Mouse (Mus musculus): Measurements from ENCODE around the gene Enkd1. TPM values are rescaled to one million over a fixed set of nuclear protein-coding genes. Genes with fewer than 3 reads are reported as not detected.

Gene Enkd1
- polyA plus RNA-seq, 1 experiment from 2014 or later, result 28.7 TPM

DNA sequence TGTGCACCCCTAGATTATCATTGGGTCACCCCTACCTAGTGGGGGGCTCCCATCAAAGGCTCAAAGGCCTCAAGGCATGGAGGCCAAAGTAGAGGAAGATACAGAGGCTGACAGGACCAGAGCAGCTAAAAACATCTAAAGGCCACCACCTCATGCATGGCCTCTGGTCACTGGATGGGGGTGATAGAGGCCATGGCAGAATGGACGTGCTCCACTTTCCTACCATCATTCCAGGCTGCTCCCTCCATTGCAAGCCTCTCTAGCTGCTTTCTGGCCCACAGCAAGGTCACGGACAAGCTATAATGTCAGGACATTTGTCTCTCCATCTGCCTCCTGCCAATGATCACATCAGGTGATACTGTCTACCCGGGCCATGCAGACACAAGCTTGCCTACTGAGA, 4.3 kb upstream of the Enkd1 start:
- Histone ChIP-seq H3K4me3 (ENCODE audit: low read depth, low read length) (no peak overlapping the region), H3K27ac (ENCODE audit: low read depth) (no peak overlapping the region), H3K27me3 (ENCODE audit: insufficient read depth, low read length) (no peaks in the 10 kb centered on the region), H3K9me3 (ENCODE audit: low read depth, low read length) (no peaks in the 10 kb centered on the region), H3K4me2 (no peak overlapping the region), H3K4me1 (ENCODE audit: insufficient read depth) (peaks cover 1% of the 10 kb centered on the region; the same call in 1 of the 2 replicates), H3K9ac (no peak overlapping the region), H3K36me3 (ENCODE audit: insufficient read depth) (peaks cover 11% of the 10 kb centered on the region)
- ATAC-seq (ENCODE audit: insufficient read depth) (no peak), DNase-seq (no peak)
- no peak for TF ChIP-seq CTCF (IDR thresholded peaks at IDR 0.05; ENCODE audit: low read depth)
- WGBS, result 76% methylated on average over 3 of the region's 3 CpGs

DNA sequence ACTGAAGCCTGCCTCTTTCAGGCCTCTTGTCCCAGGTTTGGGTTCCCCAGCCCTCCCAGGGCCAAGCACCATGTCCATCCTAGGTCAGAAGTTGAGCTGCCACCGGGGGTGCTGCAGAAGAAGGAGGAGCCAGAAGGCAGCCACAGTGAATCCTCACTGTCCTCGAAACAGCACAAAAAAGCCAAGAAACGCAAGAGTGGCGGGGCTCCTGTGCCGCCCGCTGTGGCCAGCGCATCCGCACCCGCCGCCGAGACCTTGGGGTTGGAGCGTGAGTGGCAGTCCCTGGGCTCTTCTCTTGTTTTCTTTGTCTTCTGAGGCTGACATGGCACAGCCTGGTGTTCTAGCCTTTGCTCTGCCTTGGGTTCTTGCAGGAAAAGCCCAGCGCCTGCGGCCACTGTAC, 1.3 kb upstream of the Enkd1 start:
- Histone ChIP-seq H3K27me3 (ENCODE audit: insufficient read depth, low read length) (no peaks in the 10 kb centered on the region), H3K4me1 (ENCODE audit: insufficient read depth) (peaks cover 4% of the 10 kb centered on the region; the same call in 1 of the 2 replicates), H3K27ac (ENCODE audit: low read depth) (no peak overlapping the region), H3K4me2 (no peak overlapping the region), H3K9ac (no peak overlapping the region), H3K9me3 (ENCODE audit: low read depth, low read length) (no peaks in the 10 kb centered on the region), H3K4me3 (ENCODE audit: low read depth, low read length) (no peak overlapping the region), H3K36me3 (ENCODE audit: insufficient read depth) (peaks cover 2% of the 10 kb centered on the region; the same call in 1 of the 2 replicates)
- no peak for TF ChIP-seq CTCF (IDR thresholded peaks at IDR 0.05; ENCODE audit: low read depth)
- WGBS, result 70% methylated on average over 14 of the region's 14 CpGs
- ATAC-seq (ENCODE audit: insufficient read depth) (no peak), DNase-seq (no peak)

DNA sequence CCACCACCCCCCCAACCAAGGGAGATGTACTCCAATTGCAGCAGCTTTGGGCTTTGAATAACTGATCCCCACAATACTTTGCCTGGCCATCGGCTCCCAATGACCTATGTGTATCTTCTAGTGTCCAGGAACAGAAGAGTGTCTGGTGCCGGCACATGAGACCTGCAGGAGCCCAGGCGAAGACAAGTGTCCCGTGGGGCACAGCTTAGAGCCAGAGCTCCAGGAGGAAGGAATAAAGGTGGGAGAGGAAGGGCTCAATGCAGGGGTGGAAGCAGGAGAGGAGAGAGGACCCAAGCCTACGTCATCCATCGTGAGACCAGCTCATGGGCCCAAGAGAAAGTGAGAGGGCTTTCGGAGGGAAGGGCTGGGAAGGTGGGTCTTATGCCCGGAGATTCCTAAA, 665 bp upstream of the Enkd1 start:
- H3K4me1 ChIP-seq (ENCODE audit: insufficient read depth), result peaks cover 4% of the 10 kb centered on the region; the same call in 1 of the 2 replicates
- H3K9me3 ChIP-seq (ENCODE audit: low read depth, low read length), result no peaks in the 10 kb centered on the region
- H3K36me3 ChIP-seq (ENCODE audit: insufficient read depth), result peaks cover 9% of the 10 kb centered on the region
- no peak for TF ChIP-seq CTCF (IDR thresholded peaks at IDR 0.05; ENCODE audit: low read depth)
- no peak overlapping the region for H3K4me2 ChIP-seq
- WGBS, result 89% methylated on average over 8 of the region's 8 CpGs
- no peak for DNase-seq
- H3K4me3 ChIP-seq (ENCODE audit: low read depth, low read length), result no peak overlapping the region
- H3K27ac ChIP-seq (ENCODE audit: low read depth), result no peak overlapping the region
- peak; percentile 0; the same call in 1 of the 2 replicates for ATAC-seq (ENCODE audit: insufficient read depth)
- no peaks in the 10 kb centered on the region for H3K27me3 ChIP-seq (ENCODE audit: insufficient read depth, low read length)
- no peak overlapping the region for H3K9ac ChIP-seq

DNA sequence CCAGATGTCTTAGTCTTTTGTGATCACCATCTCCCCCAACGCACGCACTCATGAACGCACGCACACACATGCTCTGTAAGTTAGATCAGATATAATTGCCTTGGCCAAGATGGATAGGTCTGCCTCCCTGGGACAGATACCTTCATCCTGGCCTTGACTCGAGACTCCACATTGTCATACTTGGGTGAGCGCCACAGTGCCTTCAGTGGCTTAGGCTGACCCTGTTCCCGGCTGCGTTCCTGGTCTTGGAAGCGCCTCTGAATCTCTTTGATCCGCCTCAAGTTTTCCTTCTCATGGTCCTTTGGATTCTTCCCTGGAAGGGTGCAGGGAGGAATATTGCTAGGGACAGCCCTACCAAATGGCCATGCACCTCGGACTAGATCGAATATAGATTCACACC, 1.6 kb downstream of the Enkd1 start:
- Histone ChIP-seq H3K9me3 (ENCODE audit: low read depth, low read length) (no peaks in the 10 kb centered on the region), H3K27me3 (ENCODE audit: insufficient read depth, low read length) (no peaks in the 10 kb centered on the region), H3K4me3 (ENCODE audit: low read depth, low read length) (peak overlapping the region; percentile 80; the same call in 1 of the 2 replicates), H3K36me3 (ENCODE audit: insufficient read depth) (peaks cover 21% of the 10 kb centered on the region), H3K27ac (ENCODE audit: low read depth) (no peak overlapping the region), H3K4me2 (peak overlapping the region; percentile 96), H3K4me1 (ENCODE audit: insufficient read depth) (peaks cover 4% of the 10 kb centered on the region; the same call in 1 of the 2 replicates), H3K9ac (no peak overlapping the region)
- 71% methylated on average over 12 of the region's 12 CpGs for WGBS
- DNase-seq (no peak), ATAC-seq (ENCODE audit: insufficient read depth) (no peak)
- no peak for TF ChIP-seq CTCF (IDR thresholded peaks at IDR 0.05; ENCODE audit: low read depth)

DNA sequence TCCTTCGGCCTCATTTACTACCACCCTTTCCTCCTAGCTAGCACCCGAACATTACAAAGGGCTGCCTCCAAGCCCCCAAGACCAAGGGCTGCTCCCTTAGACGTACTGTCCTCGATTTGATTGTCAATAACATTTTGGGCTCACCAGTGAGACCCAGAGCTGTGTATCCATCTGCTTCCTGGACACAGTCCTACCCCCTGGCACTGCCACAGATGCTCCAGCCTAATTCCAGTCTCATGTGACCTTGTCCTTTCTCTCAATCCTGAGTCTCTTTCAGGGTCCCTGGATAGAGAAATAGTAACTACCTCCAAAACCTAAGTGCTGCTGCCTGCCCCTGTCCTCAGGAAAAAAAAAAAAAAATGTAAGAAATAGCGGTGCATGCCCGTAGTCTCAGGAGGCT, 3.1 kb downstream of the Enkd1 start:
- H3K9me3 ChIP-seq (ENCODE audit: low read depth, low read length), result no peaks in the 10 kb centered on the region
- H3K9ac ChIP-seq, result no peak overlapping the region
- WGBS, result 88% methylated on average over 6 of the region's 6 CpGs
- no peak for TF ChIP-seq CTCF (IDR thresholded peaks at IDR 0.05; ENCODE audit: low read depth)
- peaks cover 6% of the 10 kb centered on the region; the same call in 1 of the 2 replicates for H3K4me1 ChIP-seq (ENCODE audit: insufficient read depth)
- ATAC-seq (ENCODE audit: insufficient read depth) (no peak), DNase-seq (no peak)
- peaks cover 21% of the 10 kb centered on the region for H3K36me3 ChIP-seq (ENCODE audit: insufficient read depth)
- no peak overlapping the region for H3K4me2 ChIP-seq
- no peak overlapping the region for H3K4me3 ChIP-seq (ENCODE audit: low read depth, low read length)
- no peak overlapping the region for H3K27ac ChIP-seq (ENCODE audit: low read depth)
- no peaks in the 10 kb centered on the region for H3K27me3 ChIP-seq (ENCODE audit: insufficient read depth, low read length)

DNA sequence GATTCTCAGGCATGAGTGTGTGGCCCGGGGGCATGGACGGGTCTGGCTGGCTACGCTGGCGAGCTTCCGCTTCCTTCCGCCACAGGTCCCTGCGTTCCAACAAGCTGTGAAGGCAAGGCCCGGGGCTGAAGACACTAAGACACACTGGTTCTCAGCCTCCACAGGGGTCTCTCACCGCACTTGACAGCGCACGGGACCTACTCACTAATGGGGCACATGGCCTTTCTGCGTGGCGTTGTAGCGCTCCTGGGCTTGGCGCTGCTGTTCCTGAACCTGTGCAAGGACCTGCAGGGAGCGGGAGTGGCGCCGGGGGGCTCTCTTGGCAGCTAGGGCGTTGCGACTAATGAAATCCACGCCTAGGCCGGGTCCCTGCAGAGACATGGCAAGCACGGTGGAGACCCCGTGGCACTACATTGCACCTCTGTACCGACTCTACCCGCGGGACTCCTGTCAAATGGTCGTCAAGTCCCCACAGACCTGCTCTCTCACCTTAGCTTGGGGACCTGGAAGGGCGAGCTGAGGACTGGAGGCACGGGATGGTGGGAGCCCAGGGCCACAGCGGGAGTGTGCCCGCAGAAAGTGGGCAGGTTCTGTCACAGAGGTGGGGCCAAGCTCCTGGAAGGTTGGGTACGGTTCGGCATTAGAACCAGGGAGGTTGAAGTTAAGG, 3.7 kb downstream of the Enkd1 start:
- no peak for TF ChIP-seq CTCF (IDR thresholded peaks at IDR 0.05; ENCODE audit: low read depth)
- no peak for ATAC-seq (ENCODE audit: insufficient read depth)
- WGBS, result 90% methylated on average over 34 of the region's 34 CpGs
- peaks cover 6% of the 10 kb centered on the region; the same call in 1 of the 2 replicates for H3K4me1 ChIP-seq (ENCODE audit: insufficient read depth)
- no peaks in the 10 kb centered on the region for H3K27me3 ChIP-seq (ENCODE audit: insufficient read depth, low read length)
- no peak overlapping the region for H3K27ac ChIP-seq (ENCODE audit: low read depth)
- no peak overlapping the region for H3K4me3 ChIP-seq (ENCODE audit: low read depth, low read length)
- no peak overlapping the region for H3K9ac ChIP-seq
- H3K4me2 ChIP-seq, result no peak overlapping the region
- no peaks in the 10 kb centered on the region for H3K9me3 ChIP-seq (ENCODE audit: low read depth, low read length)
- H3K36me3 ChIP-seq (ENCODE audit: insufficient read depth), result peaks cover 24% of the 10 kb centered on the region
- DNase-seq, result no peak

DNA sequence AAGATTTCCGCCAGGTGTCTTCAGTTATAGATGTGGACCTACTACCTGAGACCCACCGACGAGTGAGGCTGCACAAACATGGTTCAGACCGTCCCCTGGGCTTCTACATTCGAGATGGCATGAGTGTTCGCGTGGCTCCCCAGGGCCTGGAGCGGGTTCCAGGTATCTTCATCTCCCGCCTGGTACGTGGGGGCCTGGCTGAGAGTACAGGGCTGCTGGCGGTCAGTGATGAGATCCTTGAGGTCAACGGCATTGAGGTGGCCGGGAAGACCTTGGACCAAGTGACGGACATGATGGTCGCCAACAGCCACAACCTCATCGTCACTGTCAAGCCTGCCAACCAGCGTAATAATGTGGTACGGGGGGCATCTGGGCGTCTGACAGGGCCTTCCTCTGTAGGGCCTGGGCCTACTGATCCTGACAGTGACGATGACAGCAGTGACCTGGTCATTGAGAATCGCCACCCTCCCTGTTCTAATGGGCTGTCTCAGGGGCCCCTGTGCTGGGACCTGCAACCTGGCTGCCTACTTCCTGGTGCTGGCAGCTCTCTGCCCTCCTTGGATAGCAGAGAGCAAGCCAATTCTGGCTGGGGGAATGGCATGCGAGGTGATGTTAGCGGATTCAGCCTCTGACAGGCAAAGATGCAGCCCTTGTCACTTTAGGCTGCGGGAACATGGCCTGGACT, 5.1 kb downstream of the Enkd1 start:
- WGBS, result 87% methylated on average over 24 of the region's 24 CpGs
- TF ChIP-seq CTCF (IDR thresholded peaks at IDR 0.05; ENCODE audit: low read depth), result no peak
- Histone ChIP-seq H3K27me3 (ENCODE audit: insufficient read depth, low read length) (no peaks in the 10 kb centered on the region), H3K36me3 (ENCODE audit: insufficient read depth) (peaks cover 36% of the 10 kb centered on the region), H3K9ac (no peak overlapping the region), H3K4me3 (ENCODE audit: low read depth, low read length) (no peak overlapping the region), H3K9me3 (ENCODE audit: low read depth, low read length) (no peaks in the 10 kb centered on the region), H3K4me1 (ENCODE audit: insufficient read depth) (peaks cover 6% of the 10 kb centered on the region; the same call in 1 of the 2 replicates), H3K4me2 (no peak overlapping the region), H3K27ac (ENCODE audit: low read depth) (no peak overlapping the region)
- ATAC-seq (ENCODE audit: insufficient read depth) (no peak), DNase-seq (no peak)
